Mouse (Mus musculus) bone marrow macrophage, adult 2 months (primary cell): Measurements from ENCODE around the gene Ank3.

ENCODE experiments used
- CTCF ChIP-seq: IDR thresholded peaks from 2 replicates; pipeline ENCODE4 v1.5.1; 2012; ENCODE audit warnings: low read depth, mild to moderate bottlenecking, low read length, moderate library complexity
- POLR2A ChIP-seq: IDR thresholded peaks from 2 replicates; pipeline ENCODE4 v1.6.1; 2012; ENCODE audit warnings: mild to moderate bottlenecking, low read depth, low read length, borderline replicate concordance

- no peak for TF ChIP-seq POLR2A
- TF ChIP-seq CTCF = no peak
Measured at GRCm38 (mm10) chr10:69640617-69641016, 242.0 kb downstream of the Ank3 start.
